20 mouse cellular contexts compared by ENCODE assay signal in the genomic region with DNA sequence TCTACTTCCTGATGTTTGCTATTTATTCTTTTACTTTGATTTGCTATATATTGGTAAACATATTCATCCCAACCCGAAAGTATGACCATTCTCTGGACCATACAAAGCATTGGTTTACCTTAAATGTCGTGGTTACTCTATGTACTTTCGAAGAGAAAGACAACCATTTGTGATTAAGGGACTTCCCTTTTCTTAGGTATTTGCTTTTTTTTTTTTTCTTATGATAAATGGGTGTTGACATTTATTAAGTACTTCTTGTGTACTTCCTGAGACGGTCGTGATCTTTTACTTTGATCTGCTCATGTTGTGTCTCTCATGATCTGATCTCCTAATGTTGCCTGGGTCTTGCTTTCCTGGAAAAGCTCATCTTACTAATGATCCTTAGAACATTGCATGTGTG. TPM values are rescaled to one million over a fixed set of nuclear protein-coding genes. Genes with fewer than 3 reads are reported as not detected.
DNase-seq lines count a peak whose midpoint lies in the region; ATAC-seq and TF ChIP-seq lines count a peak whose summit lies in the region.
"Had no signal": no experiment of that assay in that cellular context is flagged by ENCODE, and none has a peak within 500 bp of the region (broad histone marks: within the 10 kb centered on the region; RNA-seq: fewer than 3 reads in every experiment).

No protein-coding gene starts in this region.

- no peak for TF ChIP-seq POLR2A in MEL (IDR thresholded peaks at IDR 0.05; ENCODE audit: control insufficient read depth in 1 of 2, insufficient read depth in 1 of 2, low read depth in 1 of 2, low read length in 2 of 2, poor library complexity in 1 of 2)

- TF ChIP-seq EP300 in MEL (IDR thresholded peaks at IDR 0.05; ENCODE audit: low read depth in 1 of 2, low read length in 2 of 2) = peak in 1 of 2 experiments; percentile 75; a peak in 2 of 4 replicates

- ATAC-seq in CD4-positive, CD25-positive, alpha-beta regulatory T cell, adult 4 months = peak; percentile 41
- no peak for ATAC-seq in granulocyte monocyte progenitor cell, adult 5-6 weeks (replicated peaks; ENCODE audit: poor library complexity, severe bottlenecking)
- ATAC-seq: activated CD4-positive, CD25-positive, alpha-beta regulatory T cell, adult 4 months; Patski had no signal

- H3K27ac ChIP-seq in MEL (ENCODE audit: control insufficient read depth, low read depth, low read length) = no peak overlapping the region

- H3K4me3 ChIP-seq in MEL (ENCODE audit: control insufficient read depth in 1 of 2, insufficient read depth in 1 of 2, low read depth in 2 of 2, low read length in 2 of 2) = no peak overlapping the region; a peak in 1 of 4 replicates

- no peak overlapping the region for H3K9ac ChIP-seq in MEL (ENCODE audit: control insufficient read depth, low read depth, low read length, poor library complexity, severe bottlenecking)

- no peak for TF ChIP-seq CTCF in MEL (IDR thresholded peaks at IDR 0.05 in 2 of 3, conservative IDR thresholded peaks at IDR 0.05 in 1 of 3; ENCODE audit: control insufficient read depth in 1 of 3, insufficient read depth in 1 of 3, low read depth in 2 of 3, low read length in 3 of 3, poor library complexity in 1 of 3, severe bottlenecking in 1 of 3)

- peaks cover 0 to 7% of the 10 kb centered on the region in 2 experiments; a peak in 2 of 4 replicates for H3K36me3 ChIP-seq in MEL (ENCODE audit: control insufficient read depth in 1 of 2, insufficient read depth in 2 of 2, low read length in 2 of 2)
- H3K36me3 ChIP-seq: G1E had no signal

- TF ChIP-seq RAD21 in MEL (IDR thresholded peaks at IDR 0.05; ENCODE audit: low read depth, low read length) = no peak

- H3K9me3 ChIP-seq in MEL (replicated peaks; ENCODE audit: insufficient read depth, low read length) = no peaks in the 10 kb centered on the region
- H3K9me3 ChIP-seq: G1E had no signal

- no peaks in the 10 kb centered on the region for H3K79me2 ChIP-seq in MEL (ENCODE audit: control insufficient read depth, insufficient read depth, low read length, poor library complexity)

- DNase-seq in MEL (ENCODE audit: low read depth, low spot score) = peak; percentile 48
- DNase-seq in adrenal gland, postnatal 14 days = no peak
- DNase-seq: adrenal gland, adult 2 months; adrenal gland, adult 8-10 months; adrenal gland, postnatal 10 days; adrenal gland, postnatal 25 days; adrenal gland, postnatal 36 days; B cell, adult 2 months; cerebellum, adult 11 months; cerebellum, adult 11-12 months; cerebellum, adult 18-20 months; cerebellum, adult 2 months; cerebellum, adult 8-10 months; cerebellum, adult 9-10 months had no signal

- peaks cover 0 to 2% of the 10 kb centered on the region in 2 experiments; a peak in 3 of 4 replicates for H3K27me3 ChIP-seq in MEL (ENCODE audit: control insufficient read depth in 1 of 2, insufficient read depth in 2 of 2, low read length in 2 of 2)
- H3K27me3 ChIP-seq: CH12.LX had no signal

- peaks cover 0 to 2% of the 10 kb centered on the region in 2 experiments; a peak in 2 of 4 replicates for H3K4me1 ChIP-seq in MEL (ENCODE audit: control insufficient read depth in 1 of 2, insufficient read depth in 2 of 2, low read length in 2 of 2)

TF ChIP-seq in MEL, 35 proteins besides CTCF, POLR2A, EP300 and RAD21:
- TF ChIP-seq ZNF384 (IDR thresholded peaks at IDR 0.05; ENCODE audit: low read depth, low read length) (peak; percentile 96), MYB (IDR thresholded peaks at IDR 0.05; ENCODE audit: low read depth, low read length) (no peak), TBP (IDR thresholded peaks at IDR 0.05; ENCODE audit: low read depth, low read length) (no peak), MXI1 (IDR thresholded peaks at IDR 0.05; ENCODE audit: low read depth, low read length) (no peak), ZKSCAN1 (IDR thresholded peaks at IDR 0.05; ENCODE audit: low read depth, low read length) (peak; percentile 34; the same call in 1 of the 2 replicates), NRF1 (IDR thresholded peaks at IDR 0.05; ENCODE audit: insufficient read depth, low read depth, low read length, poor library complexity, severe bottlenecking) (no peak), USF1 (IDR thresholded peaks at IDR 0.05; ENCODE audit: low read depth, low read length) (no peak), RCOR1 (IDR thresholded peaks at IDR 0.05; ENCODE audit: low read depth, low read length) (no peak), ETS1 (IDR thresholded peaks at IDR 0.05; ENCODE audit: low read depth, low read length) (no peak)

RNA-seq across cellular contexts. Expression of gene Aldh1a2, which starts 16.8 kb away (rescaled TPM):
- polyA plus RNA-seq in CD4-positive, CD25-positive, alpha-beta regulatory T cell, adult 4 months (2017; shearing (Covaris generic)) = not detected
- total RNA-seq in MEL (2012; rRNA removed) = not detected in 2 replicates
- not detected for polyA plus RNA-seq in MEL (2012; ENCODE audit: insufficient read depth in 1 of 2, insufficient read length in 2 of 2, low read depth in 1 of 2, low replicate concordance in 2 of 2, missing spikeins in 1 of 2)
- total RNA-seq in granulocyte monocyte progenitor cell, adult 5-6 weeks (2014; fragmentation: Nextera tagmentation) = not detected in 2 replicates
- not detected in 2 replicates for total RNA-seq in granulocyte monocyte progenitor cell, adult 5-6 weeks (2017)
- 50.3 and 53.0 TPM in 2 replicates for total RNA-seq in adrenal gland, postnatal 14 days (2021)
- total RNA-seq: G1E had no signal
- polyA plus RNA-seq: activated CD4-positive, CD25-positive, alpha-beta regulatory T cell, adult 4 months; G1E had no signal

RNA-seq across cellular contexts. Expression of gene Aqp9, which starts 30.3 kb away (rescaled TPM):
- polyA plus RNA-seq in CD4-positive, CD25-positive, alpha-beta regulatory T cell, adult 4 months (2017; shearing (Covaris generic)) = under 1 TPM in 1 of 2 experiments, not detected in 1; 0.31 TPM
- 64.8 and 74.3 TPM in 2 replicates for total RNA-seq in MEL (2012; rRNA removed)
- polyA plus RNA-seq in MEL (2012; ENCODE audit: insufficient read depth in 1 of 2, insufficient read length in 2 of 2, low read depth in 1 of 2, low replicate concordance in 2 of 2, missing spikeins in 1 of 2) = 10 to 100 TPM in 1 of 2 experiments, not detected in 1; 76.1 TPM
- total RNA-seq in granulocyte monocyte progenitor cell, adult 5-6 weeks (2014; fragmentation: Nextera tagmentation) = 1.0 and 1.1 TPM in 2 replicates
- 0.52 and 1.4 TPM in 2 replicates for total RNA-seq in granulocyte monocyte progenitor cell, adult 5-6 weeks (2017)
- total RNA-seq in adrenal gland, postnatal 14 days (2021) = 1.6 and 20.3 TPM in 2 replicates

Comparison
In these comparisons a context has a peak if more than half of its experiments do, and no peak if none do; other contexts are left out.
1. RNA of gene Aldh1a2, which starts 16.8 kb away (total RNA-seq): 50.3 to 53.0 TPM in adrenal gland, postnatal 14 days; not detected in MEL and not detected in granulocyte monocyte progenitor cell, adult 5-6 weeks; every median in the first group is over 10 times any median in the second.